Mouse (Mus musculus) T-helper 1 cell (primary cell): ENCODE measurements around the gene Fam189a2.

ENCODE experiments used
- in situ Hi-C: fragments of 300-600 bp; cut with MboI, MseI; formaldehyde crosslinking; loops from one replicate; pipeline ENCODE4 v1.15.1; 2025; ENCODE audit warnings: high pct_unique_total_duplicates

Gene Fam189a2

GRCm38 (mm10) chr19:24025876-24026275 lies 4.9 kb downstream of the Fam189a2 start:
- in situ Hi-C loops = no loop called here

- in situ Hi-C loops = no loop called here
Measured at GRCm38 (mm10) chr19:24024667-24025066, 6.2 kb downstream of the Fam189a2 start.

DNA sequence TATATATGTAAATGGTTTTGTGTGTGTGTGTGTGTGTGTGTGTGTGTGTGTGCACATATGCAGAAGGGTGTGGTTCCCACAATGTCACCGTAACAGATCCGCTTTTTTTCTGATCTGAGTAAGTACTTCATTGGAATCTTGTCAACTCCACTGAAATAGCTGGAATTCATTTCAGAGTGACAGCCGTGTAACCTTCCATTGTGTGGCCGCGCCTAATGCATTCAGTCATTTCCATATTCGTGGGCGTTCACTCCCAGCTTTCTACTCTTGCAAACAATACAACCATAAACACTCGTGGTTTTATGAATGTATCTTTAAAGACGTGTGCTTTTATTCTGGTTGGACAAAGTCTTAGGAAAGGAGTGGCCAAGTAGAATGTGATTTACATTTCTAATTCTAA lies 6.7 kb downstream of the Fam189a2 start:
- in situ Hi-C loops = no loop called here

DNA sequence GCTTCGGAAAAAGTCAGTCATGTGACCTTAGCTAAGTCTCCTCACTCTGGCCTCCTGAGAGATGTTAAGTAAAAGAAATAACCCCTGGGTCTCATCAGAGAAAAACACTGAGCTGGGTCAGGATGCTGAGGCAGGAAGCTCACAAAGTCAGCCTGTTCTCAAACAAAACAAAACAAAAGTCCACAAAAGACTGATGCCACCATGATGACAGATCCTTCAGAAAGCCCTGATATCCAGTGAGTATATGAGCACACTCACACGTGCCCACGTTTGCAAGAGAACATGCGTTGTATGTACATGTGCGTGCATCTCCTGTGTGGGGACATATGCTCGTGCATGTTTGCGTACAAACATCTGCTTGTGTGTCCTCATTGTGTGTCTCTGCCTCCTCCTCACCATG lies 7.5 kb downstream of the Fam189a2 start:
- in situ Hi-C loops = no loop called here

DNA sequence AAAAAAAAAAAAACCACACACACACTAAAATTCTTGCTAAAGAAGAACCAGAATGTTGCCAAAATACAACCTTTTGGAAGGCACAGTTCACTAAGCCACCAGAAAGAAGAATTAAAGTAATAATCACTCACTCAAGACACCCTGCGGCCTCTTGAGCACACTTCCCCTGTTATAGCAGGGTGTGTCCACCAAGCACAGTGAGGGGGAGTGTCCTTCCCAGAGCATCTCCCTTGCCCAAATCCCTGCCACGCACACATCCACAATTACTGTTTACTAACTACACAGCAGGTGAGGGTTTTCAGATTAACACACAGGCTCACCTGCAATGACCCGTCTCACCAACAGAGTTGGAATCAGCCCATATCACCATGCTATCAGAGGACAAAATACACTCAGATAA lies 8.0 kb downstream of the Fam189a2 start:
- in situ Hi-C loops = no loop called here

DNA sequence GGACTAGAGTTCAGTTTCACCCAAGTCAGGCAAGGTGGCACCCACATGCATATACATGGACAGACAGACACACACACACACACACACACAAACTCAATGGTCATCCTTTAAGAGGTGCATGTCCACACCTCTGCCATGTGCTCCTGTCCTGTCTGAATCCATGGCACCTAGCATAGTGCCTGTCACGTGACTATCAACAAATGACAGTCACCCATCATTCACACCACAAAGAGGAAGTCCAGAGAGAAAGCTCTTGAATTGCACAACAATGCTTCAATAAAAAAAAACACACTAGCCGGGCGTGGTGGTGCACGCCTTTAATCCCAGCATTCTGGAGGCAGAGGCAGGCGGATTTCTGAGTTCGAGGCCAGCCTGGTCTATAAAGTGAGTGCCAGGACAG lies 8.5 kb downstream of the Fam189a2 start:
- in situ Hi-C loops = no loop called here

DNA sequence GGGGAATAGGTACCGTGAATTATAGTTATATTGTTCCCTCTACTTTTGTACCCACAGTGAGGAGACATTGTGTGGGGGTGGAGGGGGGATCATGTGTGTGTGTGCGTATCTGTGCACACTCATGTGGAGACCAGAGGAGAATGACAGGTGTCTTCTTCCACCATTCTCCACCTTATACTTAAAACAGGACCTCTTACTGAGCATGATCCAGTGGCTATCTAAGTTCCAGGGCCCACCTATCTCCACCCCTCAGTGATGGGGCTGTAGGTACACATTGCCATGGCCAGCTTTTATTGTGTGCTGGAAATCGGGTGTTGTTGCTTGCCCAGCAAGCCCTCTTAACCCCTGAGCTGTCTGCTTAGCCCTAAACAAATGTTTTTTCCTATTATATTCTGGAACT lies 10.1 kb downstream of the Fam189a2 start:
- in situ Hi-C loops = no loop called here

- in situ Hi-C loops = no loop called here
Measured at GRCm38 (mm10) chr19:24019609-24020008, 11.2 kb downstream of the Fam189a2 start.

- in situ Hi-C loops = no loop called here
Measured at GRCm38 (mm10) chr19:24018396-24018795, 12.4 kb downstream of the Fam189a2 start.

GRCm38 (mm10) chr19:24017892-24018291 lies 12.9 kb downstream of the Fam189a2 start:
- in situ Hi-C loops = no loop called here

DNA sequence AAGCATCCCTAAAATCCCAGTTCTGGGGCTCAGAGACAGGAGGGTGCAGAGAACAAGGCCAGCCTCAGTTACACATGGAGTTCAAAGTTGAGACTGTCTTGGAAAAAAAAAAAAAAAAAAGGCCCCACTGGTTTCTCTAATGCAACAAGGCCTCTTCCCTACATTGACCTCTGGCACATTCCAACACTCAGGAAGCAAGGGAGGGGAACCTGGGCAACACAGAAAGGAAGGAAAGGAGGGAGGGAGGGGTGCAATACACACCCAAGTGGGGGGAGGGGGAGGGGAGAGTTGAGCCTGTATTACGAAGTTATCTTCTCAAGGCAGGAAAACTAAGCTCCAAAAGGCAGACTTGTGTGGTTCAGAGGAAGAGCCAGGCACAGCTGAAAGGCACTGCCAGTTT lies 13.4 kb downstream of the Fam189a2 start:
- in situ Hi-C loops = no loop called here

- in situ Hi-C loops = no loop called here
Measured at GRCm38 (mm10) chr19:24016706-24017386, 14.0 kb downstream of the Fam189a2 start.

DNA sequence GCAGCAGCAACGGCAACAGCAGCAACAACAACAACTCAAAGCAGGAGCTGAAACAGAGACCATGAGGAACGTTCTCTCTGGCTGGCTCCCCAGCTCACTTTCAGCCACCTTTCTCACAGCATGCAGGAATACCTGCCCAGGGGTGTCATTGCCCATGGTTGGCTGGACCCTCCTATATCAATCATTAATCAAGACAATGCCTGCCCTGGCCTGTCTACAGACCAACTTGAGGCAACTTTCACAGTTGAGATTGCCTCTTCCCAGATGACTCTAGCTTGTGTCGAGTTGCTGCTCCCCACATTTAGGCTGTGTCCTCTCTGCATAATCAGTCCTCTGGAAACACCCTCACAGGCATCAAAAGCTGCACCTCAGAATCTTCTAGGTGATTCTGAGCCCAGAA lies 17.6 kb downstream of the Fam189a2 start:
- in situ Hi-C loops = no loop called here

DNA sequence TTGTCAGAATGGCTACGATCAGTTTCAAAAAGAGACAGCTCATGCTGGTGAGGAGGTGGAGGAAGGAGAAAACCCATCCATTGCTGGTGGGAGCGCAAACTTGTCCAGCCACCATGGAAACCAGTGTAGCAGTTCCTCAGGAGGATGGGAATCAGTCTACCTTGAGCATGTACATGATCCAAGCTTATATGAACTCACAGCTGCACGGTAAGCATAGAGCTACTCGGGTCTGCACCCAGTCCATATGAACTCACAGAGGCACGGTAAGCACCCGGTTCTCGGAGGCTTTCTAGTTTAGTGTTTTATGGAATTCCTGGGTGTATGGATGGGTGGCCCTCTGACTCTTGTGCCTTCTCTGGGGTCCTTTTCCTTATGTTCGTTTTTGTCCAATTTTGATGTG lies 18.3 kb downstream of the Fam189a2 start:
- in situ Hi-C loops = no loop called here

- in situ Hi-C loops = no loop called here
Measured at GRCm38 (mm10) chr19:24007638-24008360, 23.0 kb downstream of the Fam189a2 start.

GRCm38 (mm10) chr19:24007002-24007637 lies 23.7 kb downstream of the Fam189a2 start:
- in situ Hi-C loops = no loop called here

GRCm38 (mm10) chr19:23995766-23996399 lies 34.9 kb downstream of the Fam189a2 start:
- in situ Hi-C loops = no loop called here

DNA sequence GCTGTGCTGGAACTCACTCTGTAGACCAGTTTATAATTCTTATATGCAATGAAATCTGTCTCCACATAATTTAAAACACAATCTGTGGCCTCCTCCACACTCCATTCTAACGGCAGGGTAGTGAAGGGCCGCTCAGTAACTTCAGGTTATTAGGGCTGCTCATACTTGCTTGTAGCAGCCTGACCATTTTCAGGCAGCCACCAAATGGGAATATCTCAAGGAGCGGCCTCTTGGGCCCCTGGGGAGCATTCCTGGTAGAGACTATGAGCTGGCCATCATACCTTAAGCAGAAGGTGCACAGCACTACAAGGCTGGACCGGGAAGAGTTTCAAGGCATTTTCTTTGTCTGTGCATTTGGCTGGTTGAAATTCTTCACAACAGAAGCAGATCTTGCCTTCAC lies 42.7 kb downstream of the Fam189a2 start:
- in situ Hi-C loops = no loop called here

DNA sequence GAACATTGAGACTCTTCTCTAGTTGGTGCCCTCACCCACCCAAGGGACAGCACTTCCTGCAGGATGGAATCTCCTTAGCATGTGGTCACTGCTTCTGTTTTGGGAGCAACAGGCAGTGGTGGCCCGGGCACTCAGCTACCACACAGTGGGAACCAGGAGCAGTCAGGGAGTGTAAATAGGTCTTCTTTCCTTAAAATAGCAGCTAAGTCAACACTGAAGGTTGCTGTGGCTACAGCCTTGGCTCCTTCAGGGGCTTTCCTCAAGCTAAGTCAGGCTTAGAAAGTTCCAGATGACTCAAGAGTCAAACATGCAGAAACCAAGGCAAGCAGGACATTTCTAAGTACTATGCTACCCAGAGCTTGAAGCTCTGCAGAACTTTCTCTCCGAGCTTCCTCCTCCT lies 43.5 kb downstream of the Fam189a2 start:
- in situ Hi-C loops = no loop called here

DNA sequence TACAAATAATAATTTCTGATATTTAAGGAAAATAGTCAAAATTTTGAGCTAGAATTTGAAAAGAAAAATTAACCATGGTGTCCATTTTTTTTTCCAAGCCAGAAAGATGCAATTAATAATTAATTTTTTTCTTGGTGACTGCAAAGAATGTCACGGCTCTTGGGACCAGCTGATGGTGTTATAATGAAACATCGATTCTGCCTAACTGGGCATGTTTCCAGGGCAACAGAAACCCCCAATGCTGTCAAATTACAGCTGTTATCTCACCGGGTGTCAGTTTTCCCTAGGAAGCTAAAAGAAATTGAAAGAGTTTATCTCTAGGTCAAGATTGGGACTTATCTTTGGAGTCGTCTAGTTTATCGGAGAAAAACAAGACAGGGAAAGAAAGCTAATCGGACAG lies 46.6 kb downstream of the Fam189a2 start:
- in situ Hi-C loops = no loop called here

DNA sequence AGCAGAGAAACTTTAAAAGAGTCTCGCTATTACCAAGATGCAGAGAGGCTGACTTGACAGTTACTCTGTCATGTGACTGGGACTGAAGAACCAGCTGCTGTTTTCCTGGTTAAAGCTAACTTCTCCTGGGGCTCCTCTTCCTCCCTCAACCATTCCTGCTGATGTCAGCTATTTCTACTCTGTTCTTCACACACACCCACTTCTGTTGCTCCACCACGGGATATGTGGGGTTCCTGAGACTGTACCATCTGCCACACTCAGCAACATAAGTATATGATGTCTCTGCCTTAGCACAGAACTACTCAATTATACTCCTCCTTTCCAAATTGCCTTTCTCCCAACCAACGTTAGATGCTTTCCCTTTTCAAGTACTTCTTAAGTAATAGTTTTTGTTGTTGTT lies 50.2 kb downstream of the Fam189a2 start:
- in situ Hi-C loops = no loop called here

GRCm38 (mm10) chr19:23977901-23978443 lies 52.8 kb downstream of the Fam189a2 start:
- in situ Hi-C loops = no loop called here
